Mouse (Mus musculus): ENCODE results near the gene Ube4b. TPM values are rescaled to one million over a fixed set of nuclear protein-coding genes. Genes with fewer than 3 reads are reported as not detected.

Ube4b gene
- polyA plus RNA-seq, 1 experiment from 2014 or later, result 40.0 TPM

GRCm38 (mm10) chr4:149344311-149344710 lies 82.2 kb downstream of the Ube4b start:
- Histone ChIP-seq H3K4me3 (ENCODE audit: low read depth, low read length) (no peak overlapping the region), H3K9me3 (ENCODE audit: low read depth, low read length) (no peaks in the 10 kb centered on the region), H3K27me3 (ENCODE audit: insufficient read depth, low read length) (no peaks in the 10 kb centered on the region), H3K36me3 (ENCODE audit: insufficient read depth) (peaks cover 92% of the 10 kb centered on the region), H3K9ac (no peak overlapping the region), H3K4me1 (ENCODE audit: insufficient read depth) (no peaks in the 10 kb centered on the region), H3K27ac (ENCODE audit: low read depth) (no peak overlapping the region), H3K4me2 (no peak overlapping the region)
- no peak for DNase-seq
- no peak for ATAC-seq (ENCODE audit: insufficient read depth)
- TF ChIP-seq CTCF (IDR thresholded peaks at IDR 0.05; ENCODE audit: low read depth), result no peak
- WGBS, result 76% methylated on average over 8 of the region's 8 CpGs

GRCm38 (mm10) chr4:149340680-149341079 lies 85.9 kb downstream of the Ube4b start:
- ATAC-seq (ENCODE audit: insufficient read depth) (no peak), DNase-seq (no peak)
- no peak overlapping the region for H3K27ac ChIP-seq (ENCODE audit: low read depth)
- no peaks in the 10 kb centered on the region for H3K4me1 ChIP-seq (ENCODE audit: insufficient read depth)
- H3K27me3 ChIP-seq (ENCODE audit: insufficient read depth, low read length), result no peaks in the 10 kb centered on the region
- whole genome bisulfite sequencing, result 57% methylated on average over 2 of the region's 2 CpGs
- no peaks in the 10 kb centered on the region for H3K9me3 ChIP-seq (ENCODE audit: low read depth, low read length)
- H3K36me3 ChIP-seq (ENCODE audit: insufficient read depth), result peaks cover 94% of the 10 kb centered on the region
- no peak overlapping the region for H3K9ac ChIP-seq
- no peak overlapping the region for H3K4me3 ChIP-seq (ENCODE audit: low read depth, low read length)
- no peak for TF ChIP-seq CTCF (IDR thresholded peaks at IDR 0.05; ENCODE audit: low read depth)
- H3K4me2 ChIP-seq, result no peak overlapping the region

- DNase-seq (no peak), ATAC-seq (ENCODE audit: insufficient read depth) (no peak)
- H3K27ac ChIP-seq (ENCODE audit: low read depth), result no peak overlapping the region; the same call in 1 of the 2 replicates
- no peaks in the 10 kb centered on the region for H3K27me3 ChIP-seq (ENCODE audit: insufficient read depth, low read length)
- no peak overlapping the region for H3K4me2 ChIP-seq
- 65% methylated on average over 5 of the region's 5 CpGs for WGBS
- no peak overlapping the region for H3K9ac ChIP-seq
- no peak for TF ChIP-seq CTCF (IDR thresholded peaks at IDR 0.05; ENCODE audit: low read depth)
- H3K4me3 ChIP-seq (ENCODE audit: low read depth, low read length), result no peak overlapping the region
- H3K4me1 ChIP-seq (ENCODE audit: insufficient read depth), result no peaks in the 10 kb centered on the region
- H3K36me3 ChIP-seq (ENCODE audit: insufficient read depth), result peaks cover 94% of the 10 kb centered on the region
- H3K9me3 ChIP-seq (ENCODE audit: low read depth, low read length), result no peaks in the 10 kb centered on the region
Observed at GRCm38 (mm10) chr4:149339426-149340214, 86.9 kb downstream of the Ube4b start.

- H3K4me1 ChIP-seq (ENCODE audit: insufficient read depth), result no peaks in the 10 kb centered on the region
- H3K4me2 ChIP-seq, result no peak overlapping the region
- DNase-seq, result no peak
- no peak overlapping the region for H3K27ac ChIP-seq (ENCODE audit: low read depth)
- ATAC-seq (ENCODE audit: insufficient read depth), result no peak
- 85% methylated on average over 2 of the region's 2 CpGs for WGBS
- H3K4me3 ChIP-seq (ENCODE audit: low read depth, low read length), result no peak overlapping the region
- H3K36me3 ChIP-seq (ENCODE audit: insufficient read depth), result peaks cover 95% of the 10 kb centered on the region
- no peaks in the 10 kb centered on the region for H3K27me3 ChIP-seq (ENCODE audit: insufficient read depth, low read length)
- H3K9ac ChIP-seq, result no peak overlapping the region
- no peak for TF ChIP-seq CTCF (IDR thresholded peaks at IDR 0.05; ENCODE audit: low read depth)
- no peaks in the 10 kb centered on the region for H3K9me3 ChIP-seq (ENCODE audit: low read depth, low read length)
Observed at GRCm38 (mm10) chr4:149338137-149338536, 88.4 kb downstream of the Ube4b start.

- Histone ChIP-seq H3K4me3 (ENCODE audit: low read depth, low read length) (no peak overlapping the region), H3K36me3 (ENCODE audit: insufficient read depth) (peaks cover 95% of the 10 kb centered on the region)
Observed at GRCm38 (mm10) chr4:149337353-149337752, 89.2 kb downstream of the Ube4b start.

GRCm38 (mm10) chr4:149336302-149336701 lies 90.2 kb downstream of the Ube4b start:
- Histone ChIP-seq H3K27me3 (ENCODE audit: insufficient read depth, low read length) (no peaks in the 10 kb centered on the region), H3K9me3 (ENCODE audit: low read depth, low read length) (no peaks in the 10 kb centered on the region), H3K4me1 (ENCODE audit: insufficient read depth) (no peaks in the 10 kb centered on the region), H3K4me2 (no peak overlapping the region), H3K36me3 (ENCODE audit: insufficient read depth) (peaks cover 94% of the 10 kb centered on the region), H3K9ac (no peak overlapping the region), H3K4me3 (ENCODE audit: low read depth, low read length) (no peak overlapping the region), H3K27ac (ENCODE audit: low read depth) (no peak overlapping the region)
- TF ChIP-seq CTCF (IDR thresholded peaks at IDR 0.05; ENCODE audit: low read depth), result no peak
- WGBS, result 75% methylated on average over 7 of the region's 7 CpGs
- ATAC-seq (ENCODE audit: insufficient read depth), result no peak
- no peak for DNase-seq

More at GRCm38 (mm10) chr4:149337353-149337752, 89.2 kb downstream of the Ube4b start:
- Histone ChIP-seq H3K4me1 (ENCODE audit: insufficient read depth) (no peaks in the 10 kb centered on the region), H3K9me3 (ENCODE audit: low read depth, low read length) (no peaks in the 10 kb centered on the region), H3K27ac (ENCODE audit: low read depth) (no peak overlapping the region), H3K4me2 (no peak overlapping the region), H3K9ac (no peak overlapping the region), H3K27me3 (ENCODE audit: insufficient read depth, low read length) (no peaks in the 10 kb centered on the region)
- ATAC-seq (ENCODE audit: insufficient read depth), result no peak
- WGBS, result 71% methylated on average over 9 of the region's 9 CpGs
- no peak for TF ChIP-seq CTCF (IDR thresholded peaks at IDR 0.05; ENCODE audit: low read depth)
- no peak for DNase-seq

GRCm38 (mm10) chr4:149334881-149335280 lies 91.7 kb downstream of the Ube4b start:
- no peaks in the 10 kb centered on the region for H3K9me3 ChIP-seq (ENCODE audit: low read depth, low read length)
- no peak overlapping the region for H3K9ac ChIP-seq
- peaks cover 94% of the 10 kb centered on the region for H3K36me3 ChIP-seq (ENCODE audit: insufficient read depth)
- no peak overlapping the region for H3K4me2 ChIP-seq
- no peak overlapping the region for H3K27ac ChIP-seq (ENCODE audit: low read depth)
- no peak overlapping the region for H3K4me3 ChIP-seq (ENCODE audit: low read depth, low read length)
- WGBS, result 86% methylated on average over 11 of the region's 11 CpGs
- no peak for TF ChIP-seq CTCF (IDR thresholded peaks at IDR 0.05; ENCODE audit: low read depth)
- ATAC-seq (ENCODE audit: insufficient read depth) (no peak), DNase-seq (no peak)
- H3K4me1 ChIP-seq (ENCODE audit: insufficient read depth), result no peaks in the 10 kb centered on the region
- H3K27me3 ChIP-seq (ENCODE audit: insufficient read depth, low read length), result no peaks in the 10 kb centered on the region

Data from lung, embryonic 14.5 days (tissue).